Mouse (Mus musculus) kidney, adult 10 weeks (tissue): ENCODE results near the gene Zfp213. TPM values are rescaled to one million over a fixed set of nuclear protein-coding genes. Genes with fewer than 3 reads are reported as not detected.

Experiments used
- polyA plus RNA-seq: library from polyadenylated mRNA; stranded (reverse); fragments of 350-450 nt; fragmentation: Illumina TruSeq; extraction: RNeasy Lipid Tissue Mini Kit (QIAGEN cat#74804); gene quantifications from one replicate; pipeline ENCODE4 v1.2.3, GENCODE M21; 2014; ENCODE audit warnings: low read depth, low replicate concordance

Zfp213 gene
- polyA plus RNA-seq = 0.32 TPM

DNA sequence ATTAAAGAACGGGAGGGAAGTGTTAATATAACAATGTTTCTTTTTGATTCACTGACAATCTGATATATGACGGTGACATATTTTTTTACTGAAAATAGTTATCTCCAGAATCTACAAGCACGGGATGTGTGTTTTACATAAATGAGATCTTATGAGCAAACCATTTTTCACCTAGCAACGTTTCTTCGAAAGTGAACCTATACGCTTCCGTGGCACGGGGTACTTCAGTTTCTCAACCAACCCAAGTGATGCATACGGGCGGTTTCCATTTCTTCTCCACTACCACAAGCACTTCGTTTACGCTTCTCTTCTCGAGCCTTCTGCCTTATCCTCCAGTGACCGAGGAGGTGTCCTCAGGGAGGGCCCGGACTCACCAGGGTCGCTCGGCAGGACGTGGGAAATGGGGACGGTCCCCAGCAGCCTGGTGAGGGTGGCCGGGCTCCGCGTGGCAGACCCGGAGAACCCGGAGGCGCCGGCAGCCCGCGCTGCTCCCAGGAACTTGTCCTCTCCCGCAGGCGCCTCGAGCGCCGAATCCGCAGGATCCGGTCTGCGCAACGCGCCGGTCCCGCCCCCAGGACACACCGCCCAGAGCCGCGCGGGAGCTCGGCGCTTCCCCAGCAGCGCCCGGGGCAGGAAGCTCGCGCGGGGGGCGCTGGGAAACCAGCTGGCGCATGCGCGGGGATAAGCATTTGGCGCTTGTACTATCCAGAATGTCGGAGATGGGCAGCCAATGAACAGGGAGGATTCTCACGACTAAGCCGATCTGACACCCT is at the start of gene Zfp213:
Gene Zfp213, minus strand, starts transcription at position 644 of the 773 bp plus-strand sequence.

DNA sequence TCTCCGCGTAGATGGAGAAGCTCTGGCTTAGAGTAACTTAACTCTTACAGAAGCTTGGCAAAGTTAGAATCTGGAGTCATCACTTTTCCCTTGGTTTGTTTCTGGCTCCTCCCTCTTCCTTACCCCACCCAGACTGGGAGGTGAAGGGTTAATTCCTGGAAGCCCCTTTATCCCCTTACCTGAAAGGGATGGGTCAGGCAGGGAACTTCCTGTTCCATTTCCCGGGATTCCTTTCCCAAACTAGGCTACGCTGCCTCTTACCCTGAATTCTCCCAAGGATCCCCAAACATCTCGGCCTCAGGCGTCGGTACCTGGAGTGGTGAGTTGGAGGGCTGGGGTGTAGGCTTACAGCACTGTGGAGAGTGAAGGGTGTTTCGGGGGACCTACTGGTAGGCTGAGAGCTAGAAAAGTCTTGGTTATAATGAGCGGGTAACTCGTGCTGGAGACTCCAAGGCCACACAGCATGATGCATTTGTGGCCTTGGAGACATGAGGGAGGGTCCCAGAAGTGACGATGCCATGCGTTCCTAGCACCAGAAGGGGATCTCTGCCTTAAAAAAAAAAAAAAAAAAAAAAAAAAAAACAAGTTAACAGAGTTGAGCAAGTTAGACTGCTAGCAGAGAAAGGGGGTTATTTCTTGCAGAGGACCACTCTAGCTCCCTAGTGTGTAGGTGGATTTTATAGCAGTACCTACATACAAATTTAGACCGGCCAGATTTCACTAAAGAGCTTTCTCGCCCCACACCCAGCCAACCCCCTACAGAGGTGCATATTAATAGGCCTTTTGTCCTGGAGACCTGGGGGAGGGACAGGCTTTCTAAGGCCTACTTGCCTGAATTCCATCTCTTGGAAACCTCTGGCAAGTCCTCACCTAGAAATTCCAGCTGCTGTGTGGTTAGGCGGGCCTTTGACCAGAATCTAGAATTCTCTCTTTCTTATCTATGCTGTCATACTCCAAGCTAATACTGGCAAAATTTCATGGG is 36.9 kb upstream of the Zfp213 start, which contains the start of gene Zscan10:
Gene Zscan10, plus strand, starts transcription at position 216 of the 982 bp plus-strand sequence.

GRCm38 (mm10) chr17:23598582-23599552 is 34.8 kb upstream of the Zfp213 start, which contains the start of gene Zfp13:
Zfp13 (minus strand) TSS chr17:23599487.

Other genes starting within 250 kb of the Zfp213 start
- gene Vmn2r115, start 220.5 kb downstream of the Zfp213 start, polyA plus RNA-seq = not detected
- not detected for gene Vmn2r116, start 179.6 kb downstream of the Zfp213 start, polyA plus RNA-seq
- gene Vmn2r117, start 84.5 kb downstream of the Zfp213 start, polyA plus RNA-seq = not detected
- gene Zfp13, start 35.2 kb upstream of the Zfp213 start, polyA plus RNA-seq = not detected
- gene Zscan10, start 36.6 kb upstream of the Zfp213 start, polyA plus RNA-seq = not detected
- 0.08 TPM for gene Mmp25, start 81.0 kb upstream of the Zfp213 start, polyA plus RNA-seq
- gene Bicdl2, start 96.3 kb upstream of the Zfp213 start, polyA plus RNA-seq = 0.28 TPM
- 7.0 TPM for gene Hcfc1r1, start 109.4 kb upstream of the Zfp213 start, polyA plus RNA-seq
- gene Thoc6, start 109.6 kb upstream of the Zfp213 start, polyA plus RNA-seq = 1.8 TPM
- 0.65 TPM for gene Tnfrsf12a, start 113.2 kb upstream of the Zfp213 start, polyA plus RNA-seq
- 0.32 TPM for gene Cldn6, start 115.0 kb upstream of the Zfp213 start, polyA plus RNA-seq
- gene Cldn9, start 119.8 kb upstream of the Zfp213 start, polyA plus RNA-seq = not detected
- not detected for gene 1520401A03Rik, start 158.5 kb upstream of the Zfp213 start, polyA plus RNA-seq
- gene Pkmyt1, start 162.1 kb upstream of the Zfp213 start, polyA plus RNA-seq = not detected
- gene Paqr4, start 176.6 kb upstream of the Zfp213 start, polyA plus RNA-seq = 0.65 TPM
- gene Kremen2, start 181.6 kb upstream of the Zfp213 start, polyA plus RNA-seq = not detected
- gene Flywch1, start 207.4 kb upstream of the Zfp213 start, polyA plus RNA-seq = 0.65 TPM
- not detected for gene Flywch2, start 221.8 kb upstream of the Zfp213 start, polyA plus RNA-seq
- 69.0 TPM for gene Srrm2, start 226.3 kb upstream of the Zfp213 start, polyA plus RNA-seq